Mouse (Mus musculus): ENCODE results near the gene Wdr93.

Gene Wdr93

GRCm38 (mm10) chr7:79742659-79743536 is at the start of gene Wdr93, which contains the start of gene Pex11a:
Wdr93 (plus strand) TSS chr7:79743163.
Pex11a (minus strand) TSS chr7:79743131.
- DNase-seq (ENCODE audit: low spot score) = peak; percentile 86

- DNase-seq (ENCODE audit: low spot score) = no peak
Measured at GRCm38 (mm10) chr7:79696495-79696894, 46.5 kb upstream of the Wdr93 start.

- no peak for DNase-seq (ENCODE audit: low spot score)
Measured at GRCm38 (mm10) chr7:79702755-79703154, 40.2 kb upstream of the Wdr93 start.

- peak; percentile 25 for DNase-seq (ENCODE audit: low spot score)
Measured at GRCm38 (mm10) chr7:79705210-79705609, 37.8 kb upstream of the Wdr93 start.

GRCm38 (mm10) chr7:79710130-79710607 is 32.8 kb upstream of the Wdr93 start:
- DNase-seq (ENCODE audit: low spot score) = no peak

GRCm38 (mm10) chr7:79710831-79711230 is 32.1 kb upstream of the Wdr93 start:
- no peak for DNase-seq (ENCODE audit: low spot score)

- peak; percentile 66 for DNase-seq (ENCODE audit: low spot score)
Measured at GRCm38 (mm10) chr7:79715187-79715981, 27.6 kb upstream of the Wdr93 start, which contains the start of gene Kif7. Kif7 (minus strand) TSS chr7:79715720.

GRCm38 (mm10) chr7:79721386-79721977 is 21.5 kb upstream of the Wdr93 start:
- DNase-seq (ENCODE audit: low spot score) = peak; percentile 76

- peak; percentile 70 for DNase-seq (ENCODE audit: low spot score)
Measured at GRCm38 (mm10) chr7:79727091-79727490, 15.9 kb upstream of the Wdr93 start.

GRCm38 (mm10) chr7:79728219-79728618 is 14.7 kb upstream of the Wdr93 start:
- peak; percentile 77 for DNase-seq (ENCODE audit: low spot score)

- peak; percentile 72 for DNase-seq (ENCODE audit: low spot score)
Measured at GRCm38 (mm10) chr7:79729169-79729568, 13.8 kb upstream of the Wdr93 start.

GRCm38 (mm10) chr7:79729743-79730370 is 13.1 kb upstream of the Wdr93 start:
- DNase-seq (ENCODE audit: low spot score) = peak; percentile 60

- peak; percentile 44 for DNase-seq (ENCODE audit: low spot score)
Measured at GRCm38 (mm10) chr7:79731438-79731837, 11.5 kb upstream of the Wdr93 start.

GRCm38 (mm10) chr7:79732622-79733021 is 10.3 kb upstream of the Wdr93 start, which contains the start of gene Plin1:
Plin1 (minus strand) TSS chr7:79732903.
- peak; percentile 88 for DNase-seq (ENCODE audit: low spot score)

- DNase-seq (ENCODE audit: low spot score) = peak; percentile 96
Measured at GRCm38 (mm10) chr7:79734563-79734962, 8.4 kb upstream of the Wdr93 start.

- no peak for DNase-seq (ENCODE audit: low spot score)
Measured at GRCm38 (mm10) chr7:79736511-79736910, 6.5 kb upstream of the Wdr93 start.

GRCm38 (mm10) chr7:79738913-79739312 is 4.0 kb upstream of the Wdr93 start:
- peak; percentile 38 for DNase-seq (ENCODE audit: low spot score)

- peak; percentile 70 for DNase-seq (ENCODE audit: low spot score)
Measured at GRCm38 (mm10) chr7:79740279-79740678, 2.7 kb upstream of the Wdr93 start.

GRCm38 (mm10) chr7:79742277-79742658 is 695 bp upstream of the Wdr93 start:
- no peak for DNase-seq (ENCODE audit: low spot score)

- DNase-seq (ENCODE audit: low spot score) = no peak
Measured at GRCm38 (mm10) chr7:79744051-79744450, 1.1 kb downstream of the Wdr93 start.

GRCm38 (mm10) chr7:79744585-79744984 is 1.6 kb downstream of the Wdr93 start:
- DNase-seq (ENCODE audit: low spot score) = no peak

GRCm38 (mm10) chr7:79747659-79748058 is 4.7 kb downstream of the Wdr93 start:
- DNase-seq (ENCODE audit: low spot score) = no peak
